Mouse (Mus musculus) lung, embryonic 14.5 days (tissue): ENCODE results near the gene Mfn2. TPM values are rescaled to one million over a fixed set of nuclear protein-coding genes. Genes with fewer than 3 reads are reported as not detected.
A peak's percentile ranks its signal among the peaks of the same experiment; 100 is the strongest.

ENCODE experiments used
- ATAC-seq: fragments of 200-750 bp; cut with Nextera tagmentation; 2 replicates; pipeline ENCODE4 v1.8.0; 2017; ENCODE audit warnings: mild to moderate bottlenecking, moderate TSS enrichment, moderate library complexity; ENCODE audit not compliant: insufficient read depth
- DNase-seq: peaks from one replicate; pipeline ENCODE4 v3.0.0-alpha.2; 2015
- H3K27ac ChIP-seq: fragments of 300-500 bp; sonication (generic); 2 replicates; pipeline ENCODE4 v1.5.1; 2014; ENCODE audit warnings: low read depth, mild to moderate bottlenecking, moderate library complexity
- H3K27me3 ChIP-seq: fragments of 300-500 bp; sonication (generic); 2 replicates; pipeline ENCODE4 v1.6.1; 2014; ENCODE audit warnings: low read length, control low read depth; ENCODE audit not compliant: insufficient read depth
- H3K36me3 ChIP-seq: fragments of 300-500 bp; sonication (generic); 2 replicates; pipeline ENCODE4 v1.6.1; 2014; ENCODE audit warnings: control low read depth; ENCODE audit not compliant: insufficient read depth
- H3K4me1 ChIP-seq: fragments of 300-500 bp; sonication (generic); 2 replicates; pipeline ENCODE4 v1.6.1; 2014; ENCODE audit warnings: antibody characterized with exemption, control low read depth; ENCODE audit not compliant: insufficient read depth
- H3K4me2 ChIP-seq: fragments of 300-500 bp; sonication (generic); 2 replicates; pipeline ENCODE4 v1.6.1; 2014; ENCODE audit warnings: mild to moderate bottlenecking
- H3K4me3 ChIP-seq: fragments of 300-500 bp; sonication (generic); 2 replicates; pipeline ENCODE4 v1.5.1; 2014; ENCODE audit warnings: low read depth, low read length
- H3K9ac ChIP-seq: fragments of 300-500 bp; sonication (generic); 2 replicates; pipeline ENCODE4 v1.6.1; 2014
- H3K9me3 ChIP-seq: fragments of 300-500 bp; sonication (generic); 2 replicates; pipeline ENCODE4 v1.6.1; 2016; ENCODE audit warnings: low read depth, low read length, control low read depth
- CTCF ChIP-seq: IDR thresholded peaks from 2 replicates; pipeline ENCODE4 v1.5.1; 2016; ENCODE audit warnings: antibody characterized with exemption, low read depth
- whole genome bisulfite sequencing: fragments of 180-500 bp; shearing (Covaris S2); extraction: QIAGEN DNeasy Blood & Tissue Kit; methylation state at CpG from one replicate; pipeline ENCODE4 v1.1.7; 2014; 5-methylcytosine and 5-hydroxymethylcytosine counted together
- polyA plus RNA-seq: library from polyadenylated mRNA; unstranded; fragments of >200 nt; fragmentation: Nextera tagmentation; extraction: Ambion mirVana; gene quantifications from 2 replicates; pipeline ENCODE4 v1.2.1, GENCODE M21; 2014

Gene Mfn2
- 31.7 and 32.6 TPM in 2 replicates for polyA plus RNA-seq

- peak within 1 kb of the TSS; percentile 89 for H3K4me3 ChIP-seq
- peaks cover 19% of the 10 kb centered on the region for H3K36me3 ChIP-seq
- H3K9ac ChIP-seq = peak within 1 kb of the TSS; percentile 62
- H3K4me1 ChIP-seq = peaks cover 6% of the 10 kb centered on the region; the same call in 1 of the 2 replicates
- H3K27ac ChIP-seq = peak within 1 kb of the TSS; percentile 32
- no peak for TF ChIP-seq CTCF
- H3K4me2 ChIP-seq = peak within 1 kb of the TSS; percentile 80
- no peaks in the 10 kb centered on the region for H3K27me3 ChIP-seq
- no peaks in the 10 kb centered on the region for H3K9me3 ChIP-seq
- DNase-seq = peak; percentile 92
- peak; percentile 94 for ATAC-seq
- under 1% methylated on average over 59 of the region's 59 CpGs for WGBS
Measured at GRCm38 (mm10) chr4:147904313-147905089, at the start of gene Mfn2. TSS of gene Mfn2 (minus strand) at chr4:147904704.

GRCm38 (mm10) chr4:147953590-147953989 is 49.1 kb upstream of the Mfn2 start:
- 9% methylated on average over 4 of the region's 4 CpGs for WGBS
- Histone ChIP-seq H3K4me2 (no peak overlapping the region), H3K27ac (no peak overlapping the region), H3K9me3 (no peaks in the 10 kb centered on the region), H3K9ac (no peak overlapping the region), H3K4me1 (no peaks in the 10 kb centered on the region), H3K4me3 (no peak overlapping the region), H3K36me3 (no peaks in the 10 kb centered on the region), H3K27me3 (no peaks in the 10 kb centered on the region)
- TF ChIP-seq CTCF = peak; percentile 64
- peak; percentile 74 for DNase-seq
- no peak for ATAC-seq

DNA sequence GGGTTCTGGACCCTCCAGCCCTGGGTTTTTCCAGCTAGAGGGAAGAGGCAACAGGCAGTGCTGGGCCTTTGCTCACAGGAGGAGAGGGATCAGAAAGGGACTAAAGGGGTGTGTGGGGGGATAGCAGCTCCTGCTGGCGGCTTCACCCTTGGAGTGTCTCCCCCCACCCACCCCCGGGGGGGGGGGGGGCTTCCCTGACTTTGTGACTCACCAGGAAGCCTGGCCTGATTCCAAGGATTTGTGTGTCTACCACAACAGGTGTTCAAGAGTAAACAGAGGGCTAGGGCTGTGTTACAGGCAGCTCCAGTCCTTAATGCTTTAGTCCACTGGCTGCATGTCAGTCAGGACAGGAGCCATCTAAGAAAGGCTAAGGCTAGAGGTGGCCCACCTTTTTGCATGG is 43.0 kb upstream of the Mfn2 start:
- no peak overlapping the region for H3K27ac ChIP-seq
- ATAC-seq (0 out of 2 replicates have a peak, but pooled peaks have one; percentile 30), DNase-seq (no peak)
- H3K4me2 ChIP-seq = no peak overlapping the region
- no peak overlapping the region for H3K9ac ChIP-seq
- no peak for TF ChIP-seq CTCF
- peaks cover 39% of the 10 kb centered on the region for H3K36me3 ChIP-seq
- 31% methylated on average over 2 of the region's 2 CpGs for WGBS
- no peak overlapping the region for H3K4me3 ChIP-seq
- no peaks in the 10 kb centered on the region for H3K4me1 ChIP-seq
- H3K9me3 ChIP-seq = no peaks in the 10 kb centered on the region
- no peaks in the 10 kb centered on the region for H3K27me3 ChIP-seq

GRCm38 (mm10) chr4:147943005-147943404 is 38.5 kb upstream of the Mfn2 start:
- no peak for DNase-seq
- Histone ChIP-seq H3K36me3 (peaks cover 39% of the 10 kb centered on the region), H3K27ac (no peak overlapping the region), H3K4me2 (peak overlapping the region; percentile 97; the same call in 1 of the 2 replicates), H3K4me3 (no peak overlapping the region), H3K9me3 (no peaks in the 10 kb centered on the region), H3K9ac (no peak overlapping the region), H3K4me1 (peaks cover 14% of the 10 kb centered on the region), H3K27me3 (no peaks in the 10 kb centered on the region)
- no peak for ATAC-seq
- 89% methylated on average over 1 of the region's 1 CpGs for WGBS
- TF ChIP-seq CTCF = no peak

DNA sequence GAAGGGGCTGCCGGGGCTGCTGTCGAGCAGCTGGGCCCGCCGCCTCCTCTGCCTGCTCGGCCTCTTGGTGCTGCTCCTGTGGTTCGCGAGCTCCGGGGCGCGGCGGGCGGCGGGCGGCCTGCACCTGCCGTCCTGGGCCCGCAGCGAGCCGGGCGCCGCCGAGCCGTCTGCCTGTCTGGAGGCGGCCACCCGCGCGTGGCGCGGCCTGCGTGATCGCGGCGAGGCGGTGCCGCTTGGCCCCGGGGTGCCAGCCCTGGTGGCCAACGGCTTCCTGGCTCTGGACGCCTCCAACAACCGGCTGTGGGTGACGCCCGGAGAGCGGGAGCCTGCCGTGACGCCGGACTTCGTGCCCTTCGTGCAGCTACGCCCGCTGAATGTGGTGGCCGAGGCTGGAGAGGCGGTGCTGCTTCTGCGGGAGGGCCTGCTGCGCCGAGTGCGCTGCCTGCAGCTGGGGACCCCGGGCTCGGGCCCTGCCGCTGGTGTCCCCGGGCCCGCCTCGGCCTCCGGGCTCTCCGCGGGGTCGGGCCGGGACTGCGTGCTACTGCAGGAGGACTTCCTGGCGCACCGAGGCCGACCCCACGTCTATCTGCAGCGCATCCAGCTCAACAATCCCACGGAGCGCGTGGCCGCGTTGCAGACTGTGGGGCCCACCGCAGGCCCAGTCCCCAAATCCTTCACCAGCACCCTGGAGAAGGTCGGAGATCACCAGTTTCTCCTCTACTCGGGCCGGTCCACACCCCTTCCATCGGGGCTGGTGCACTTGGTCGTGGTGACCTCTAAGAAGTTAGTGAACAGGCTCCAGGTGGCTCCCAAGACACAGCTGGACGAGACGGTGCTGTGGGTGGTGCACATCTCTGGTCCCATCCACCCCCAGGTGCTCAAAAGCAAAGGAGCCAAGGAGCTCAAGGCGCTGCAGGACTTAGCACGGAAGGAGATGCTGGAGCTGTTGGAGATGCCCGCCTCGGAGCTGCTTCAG is 36.8 kb upstream of the Mfn2 start:
- peak; percentile 22 for DNase-seq
- H3K36me3 ChIP-seq = peaks cover 23% of the 10 kb centered on the region
- H3K27me3 ChIP-seq = no peaks in the 10 kb centered on the region
- peak overlapping the region; percentile 97 for H3K4me2 ChIP-seq
- H3K4me3 ChIP-seq = peak overlapping the region; percentile 88
- peak overlapping the region; percentile 79 for H3K9ac ChIP-seq
- peak; percentile 32 for ATAC-seq
- peaks cover 14% of the 10 kb centered on the region for H3K4me1 ChIP-seq
- no peak overlapping the region for H3K27ac ChIP-seq
- TF ChIP-seq CTCF = no peak
- no peaks in the 10 kb centered on the region for H3K9me3 ChIP-seq
- WGBS = 5% methylated on average over 80 of the region's 88 CpGs

DNA sequence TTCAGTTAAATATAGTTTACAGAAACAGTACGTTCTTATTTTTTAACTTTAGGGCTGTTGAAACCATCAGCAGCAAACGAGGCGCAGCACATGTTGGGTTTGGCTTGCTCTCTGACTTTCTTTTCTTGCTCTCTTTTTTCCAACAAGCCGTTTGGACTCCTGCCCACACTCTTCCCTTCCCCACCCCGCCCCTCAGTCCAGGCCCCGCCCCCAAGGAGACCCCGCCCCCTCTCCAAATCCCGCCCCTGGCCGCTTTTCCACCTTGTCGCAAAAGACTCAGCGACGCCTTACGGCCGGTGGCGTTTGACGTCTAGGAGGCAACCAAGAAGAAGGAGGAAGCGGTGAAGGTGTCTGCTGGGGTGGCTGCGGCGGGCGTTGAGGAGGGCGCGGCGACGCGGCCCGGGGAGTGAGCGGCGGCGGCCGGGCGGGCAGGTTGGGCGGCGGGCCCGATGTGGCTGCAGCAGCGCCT is 36.1 kb upstream of the Mfn2 start, which contains the start of gene 2510039O18Rik:
2510039O18Rik (plus strand) TSS at position 320 of the 469 bp plus-strand sequence.
- Histone ChIP-seq H3K9me3 (no peaks in the 10 kb centered on the region), H3K4me1 (peaks cover 19% of the 10 kb centered on the region), H3K4me2 (peak within 1 kb of the TSS; percentile 97), H3K36me3 (peaks cover 16% of the 10 kb centered on the region), H3K9ac (peak within 1 kb of the TSS; percentile 79), H3K27ac (peak within 1 kb of the TSS; percentile 81), H3K27me3 (no peaks in the 10 kb centered on the region), H3K4me3 (peak within 1 kb of the TSS; percentile 88)
- ATAC-seq (peak; percentile 62), DNase-seq (peak; percentile 96)
- no peak for TF ChIP-seq CTCF
- WGBS = 1% methylated on average over 34 of the region's 35 CpGs
